Mouse (Mus musculus) heart, embryonic 16.5 days (tissue): ENCODE measurements around the gene Isca2. TPM values are rescaled to one million over a fixed set of nuclear protein-coding genes. Genes with fewer than 3 reads are reported as not detected.

Source experiments
- ATAC-seq: fragments of 200-750 bp; cut with Nextera tagmentation; replicated peaks from 2 replicates; pipeline ENCODE4 v1.8.0; 2017; ENCODE audit warnings: moderate number of reproducible peaks; ENCODE audit not compliant: insufficient read depth, low FRiP score; ENCODE audit errors: extremely low read depth
- H3K27ac ChIP-seq: fragments of 300-500 bp; sonication (generic); 2 replicates; pipeline ENCODE4 v1.5.1; 2014; ENCODE audit warnings: mild to moderate bottlenecking, low read length, control low read depth, moderate library complexity
- H3K27me3 ChIP-seq: fragments of 300-500 bp; sonication (generic); 2 replicates; pipeline ENCODE4 v1.6.1; 2014; ENCODE audit warnings: low read length, mixed read lengths; ENCODE audit not compliant: control insufficient read depth, insufficient read depth
- H3K36me3 ChIP-seq: fragments of 300-500 bp; sonication (generic); 2 replicates; pipeline ENCODE4 v1.6.1; 2014; ENCODE audit not compliant: control insufficient read depth, insufficient read depth
- H3K4me1 ChIP-seq: fragments of 300-500 bp; sonication (generic); 2 replicates; pipeline ENCODE4 v1.6.1; 2014; ENCODE audit warnings: low read length, mixed read lengths; ENCODE audit not compliant: control insufficient read depth, insufficient read depth
- H3K4me2 ChIP-seq: fragments of 300-500 bp; sonication (generic); 2 replicates; pipeline ENCODE4 v1.6.1; 2014; ENCODE audit warnings: low read depth, mild to moderate bottlenecking, control low read depth, low read length
- H3K4me3 ChIP-seq: fragments of 300-500 bp; sonication (generic); 2 replicates; pipeline ENCODE4 v1.5.1; 2014; ENCODE audit warnings: mild to moderate bottlenecking, control low read depth, low read length
- H3K9ac ChIP-seq: fragments of 300-500 bp; sonication (generic); 2 replicates; pipeline ENCODE4 v1.6.1; 2014; ENCODE audit warnings: low read length, control low read depth
- H3K9me3 ChIP-seq: fragments of 300-500 bp; sonication (generic); replicated peaks from 2 replicates; pipeline ENCODE4 v1.6.1; 2016; ENCODE audit warnings: low read length; ENCODE audit not compliant: control insufficient read depth
- WGBS: fragments of 180-500 bp; shearing (Covaris S2); extraction: QIAGEN DNeasy Blood & Tissue Kit; methylation state at CpG from one replicate; pipeline ENCODE4 v1.1.7; 2014; 5-methylcytosine and 5-hydroxymethylcytosine counted together
- polyA plus RNA-seq: library from polyadenylated mRNA; unstranded; fragments of >200 nt; fragmentation: Nextera tagmentation; extraction: Ambion mirVana; gene quantifications from 2 replicates; pipeline ENCODE4 v1.2.1, GENCODE M21; 2015

The Isca2 gene
- polyA plus RNA-seq, 1 experiment from 2014 or later = 157 TPM

DNA sequence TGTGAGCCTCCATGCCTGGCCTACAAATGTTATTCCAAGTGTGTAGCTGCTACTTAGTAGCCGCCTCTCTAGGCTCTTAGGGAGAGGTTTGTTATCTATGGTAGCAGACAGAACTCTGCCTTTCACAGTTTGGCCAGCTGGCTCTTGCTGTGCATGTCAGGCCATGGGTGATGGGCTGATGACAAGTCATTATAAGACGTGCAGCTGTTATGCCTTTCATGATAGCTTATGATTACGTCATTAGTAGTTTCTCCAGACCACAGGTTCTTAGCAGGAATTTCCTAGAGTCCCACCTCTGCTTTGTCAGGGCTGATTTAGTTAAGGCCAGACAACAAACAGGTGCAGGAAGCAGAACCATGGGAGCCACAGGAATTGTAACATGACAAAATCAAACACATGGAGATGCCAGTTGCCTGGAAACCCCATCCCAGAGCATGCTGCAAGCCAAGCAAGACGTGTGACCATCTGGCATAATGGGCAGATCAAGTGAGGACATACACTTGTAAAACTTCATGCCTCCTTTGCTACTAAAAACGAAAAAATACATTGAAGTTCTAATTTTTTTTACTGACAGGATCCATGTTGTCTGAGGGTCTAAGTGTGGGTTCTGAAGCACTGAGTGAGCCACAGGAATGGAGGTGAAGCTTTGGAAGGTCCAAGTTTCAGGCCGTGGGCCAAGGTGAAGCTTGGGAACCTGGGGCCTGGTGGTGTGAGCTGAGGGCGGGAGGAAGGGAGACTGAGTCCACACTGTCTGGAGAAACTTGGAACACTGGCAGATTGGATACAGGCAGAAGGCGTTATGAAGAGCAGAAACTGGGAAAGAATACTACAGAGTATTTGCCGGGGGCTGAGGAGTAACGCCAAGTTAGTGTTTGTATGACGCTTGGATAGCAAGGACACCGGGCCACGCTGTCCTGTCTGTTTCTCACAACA is 46.5 kb downstream of the Isca2 start:
- Histone ChIP-seq H3K9me3 (no peaks in the 10 kb centered on the region), H3K27ac (no peak overlapping the region), H3K4me1 (no peaks in the 10 kb centered on the region), H3K4me3 (no peak overlapping the region), H3K36me3 (no peaks in the 10 kb centered on the region), H3K27me3 (peaks cover 31% of the 10 kb centered on the region), H3K4me2 (no peak overlapping the region), H3K9ac (no peak overlapping the region)
- WGBS = 65% methylated on average over 13 of the region's 13 CpGs
- ATAC-seq = no peak

DNA sequence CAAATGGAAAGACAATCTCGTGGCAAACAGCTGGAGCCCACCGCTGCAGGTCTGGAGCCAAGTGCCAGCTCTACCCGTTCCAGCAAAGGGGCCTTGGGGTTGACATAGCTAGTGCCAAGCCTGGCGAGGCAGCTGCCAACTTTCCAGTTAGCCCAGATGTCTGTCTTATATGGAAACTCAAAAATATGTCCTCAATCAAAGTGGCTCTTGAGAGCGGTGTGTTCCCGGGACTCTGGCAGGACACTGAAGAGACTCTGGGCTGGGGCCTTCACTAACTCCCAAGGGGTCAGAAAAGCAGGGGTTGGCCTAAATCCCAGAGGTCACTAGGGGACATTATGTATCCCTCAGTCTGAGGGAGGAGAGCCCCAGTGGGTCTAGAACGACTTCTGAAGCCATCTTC is 50.5 kb downstream of the Isca2 start:
- Histone ChIP-seq H3K4me1 (0 out of 2 replicates have a peak, but pooled peaks cover 2% of the 10 kb centered on the region), H3K27ac (no peak overlapping the region), H3K4me2 (no peak overlapping the region), H3K4me3 (no peak overlapping the region), H3K9me3 (no peaks in the 10 kb centered on the region), H3K9ac (no peak overlapping the region), H3K27me3 (peaks cover 39% of the 10 kb centered on the region), H3K36me3 (no peaks in the 10 kb centered on the region)
- WGBS = 60% methylated on average over 7 of the region's 7 CpGs
- ATAC-seq = no peak

DNA sequence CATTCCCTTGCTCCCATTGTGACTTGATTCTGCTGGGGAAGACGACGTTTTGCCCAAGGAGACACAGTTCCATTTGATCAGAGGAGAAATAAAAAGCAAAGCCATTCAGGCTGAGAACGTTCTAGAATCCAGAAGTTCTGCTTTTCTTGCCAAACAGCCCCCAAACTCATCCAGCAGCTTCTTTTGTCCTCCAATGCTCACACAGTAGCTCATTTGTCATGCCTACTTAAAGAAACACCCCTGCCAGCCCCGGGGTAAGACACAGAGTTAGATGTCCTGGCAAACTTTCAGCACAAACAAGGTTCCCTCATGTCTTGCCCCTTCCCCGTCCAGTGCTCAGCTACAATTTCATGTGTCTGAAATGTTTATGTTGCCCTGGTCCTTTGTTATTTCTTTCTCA is 51.2 kb downstream of the Isca2 start:
- H3K9ac ChIP-seq = no peak overlapping the region
- WGBS = 73% methylated on average over 5 of the region's 5 CpGs
- H3K36me3 ChIP-seq = no peaks in the 10 kb centered on the region
- no peak for ATAC-seq
- peaks cover 42% of the 10 kb centered on the region for H3K27me3 ChIP-seq
- no peak overlapping the region for H3K4me3 ChIP-seq
- H3K4me2 ChIP-seq = no peak overlapping the region
- H3K27ac ChIP-seq = no peak overlapping the region
- H3K4me1 ChIP-seq = 0 out of 2 replicates have a peak, but pooled peaks cover 2% of the 10 kb centered on the region
- H3K9me3 ChIP-seq = no peaks in the 10 kb centered on the region

Other genes starting within 250 kb of the Isca2 start
- gene Vsx2, start 203.5 kb upstream of the Isca2 start, polyA plus RNA-seq = not detected in 2 replicates
- gene Abcd4, start 155.8 kb upstream of the Isca2 start, polyA plus RNA-seq = 11.7 and 12.4 TPM in 2 replicates
- 0.12 TPM in 1 of 2 replicates, not detected in the other for gene Vrtn, start 132.2 kb upstream of the Isca2 start, polyA plus RNA-seq
- gene Syndig1l, start 74.4 kb upstream of the Isca2 start, polyA plus RNA-seq = 0.14 TPM in 1 of 2 replicates, not detected in the other
- gene Npc2, start 99 bp upstream of the Isca2 start, polyA plus RNA-seq = 52.8 and 59.4 TPM in 2 replicates
- 5.9 and 7.8 TPM in 2 replicates for gene Ltbp2, start 103.3 kb downstream of the Isca2 start, polyA plus RNA-seq
- gene Fcf1, start 197.6 kb downstream of the Isca2 start, polyA plus RNA-seq = 86.0 and 98.0 TPM in 2 replicates
- 13.1 and 13.3 TPM in 2 replicates for gene Arel1, start 197.6 kb downstream of the Isca2 start, polyA plus RNA-seq
- gene Ylpm1, start 223.1 kb downstream of the Isca2 start, polyA plus RNA-seq = 16.3 and 17.7 TPM in 2 replicates